23 mouse cellular contexts compared by ENCODE assay signal in genomic region chr17:13307852-13308251, GRCm38 (mm10). TPM values are rescaled to one million over a fixed set of nuclear protein-coding genes. Genes with fewer than 3 reads are reported as not detected.
DNase-seq lines count a peak whose midpoint lies in the region; ATAC-seq and TF ChIP-seq lines count a peak whose summit lies in the region.
"Not testable (repeated sequence)": the region's sequence is repeated elsewhere in the genome, so short reads cannot be mapped to it uniquely, and the experiment has no call there.
"Had no signal": no experiment of that assay in that cellular context is flagged by ENCODE, and none has a peak within 500 bp of the region (broad histone marks: within the 10 kb centered on the region; RNA-seq: fewer than 3 reads in every experiment).

No protein-coding gene starts in this region.

- peak; percentile 7 for DNase-seq in adipocyte (ENCODE audit: low spot score)
- DNase-seq in intestine, embryonic 14.5 days (ENCODE audit: low spot score): peak; percentile 24
- peak; percentile 47 for DNase-seq in kidney, adult 2 months
- DNase-seq in kidney, postnatal 14 days: peak; percentile 33
- not testable (repeated sequence) for DNase-seq in left cerebral cortex, adult 2 months (ENCODE audit: extremely low spot score in 1 of 2, low spot score in 2 of 2); midbrain, embryonic 11.5 days (ENCODE audit: low spot score, missing footprints)

- TF ChIP-seq CTCF in kidney, adult 2 months (conservative IDR thresholded peaks at IDR 0.05; ENCODE audit: insufficient read depth, insufficient read length, low read depth, low read length); small intestine, adult 2 months (IDR thresholded peaks at IDR 0.05; ENCODE audit: extremely low read depth, insufficient read length, insufficient replicate concordance, low read depth, low read length): not testable (repeated sequence)
- TF ChIP-seq CTCF in left cerebral cortex, adult 2 months (IDR thresholded peaks at IDR 0.05): peak; percentile 7

- 80% methylated on average over 5 of the region's 6 CpGs for WGBS in forebrain, embryonic 15.5 days
- WGBS in intestine, embryonic 14.5 days: 83% methylated on average over 5 of the region's 6 CpGs
- WGBS in kidney, adult 2 months: 58% methylated on average over 5 of the region's 6 CpGs
- WGBS in midbrain, embryonic 11.5 days: 79% methylated on average over 5 of the region's 6 CpGs
- WGBS in small intestine, adult 2 months: 44% methylated on average over 5 of the region's 6 CpGs

- peaks cover 16% of the 10 kb centered on the region for H3K9me3 ChIP-seq in forebrain, embryonic 15.5 days
- peaks cover 10% of the 10 kb centered on the region for H3K9me3 ChIP-seq in intestine, embryonic 14.5 days (ENCODE audit: control insufficient read depth, low read length)
- H3K9me3 ChIP-seq in midbrain, embryonic 11.5 days (ENCODE audit: control insufficient read depth, low read length): peaks cover 18% of the 10 kb centered on the region

- 0 out of 2 replicates have a peak, but pooled peaks have one; percentile 6 for ATAC-seq in forebrain, embryonic 15.5 days (replicated peaks)
- 0 out of 2 replicates have a peak, but pooled peaks have one; percentile 2 for ATAC-seq in intestine, embryonic 14.5 days (replicated peaks; ENCODE audit: low FRiP score, low TSS enrichment, low read depth)
- ATAC-seq in midbrain, embryonic 11.5 days (ENCODE audit: low FRiP score): peak; percentile 11; the same call in 1 of the 2 replicates

- H3K4me2 ChIP-seq in forebrain, embryonic 15.5 days (replicated peaks); intestine, embryonic 14.5 days (ENCODE audit: low read length); midbrain, embryonic 11.5 days: not testable (repeated sequence)

- H3K4me3 ChIP-seq in forebrain, embryonic 15.5 days; intestine, embryonic 14.5 days (ENCODE audit: low read depth, low read length); kidney, adult 2 months (ENCODE audit: insufficient read depth, low read depth, low read length); left cerebral cortex, adult 2 months; midbrain, embryonic 11.5 days (ENCODE audit: low read depth, low read length); small intestine, adult 2 months (ENCODE audit: low read depth, low read length): not testable (repeated sequence)

- not testable (repeated sequence) for H3K27ac ChIP-seq in forebrain, embryonic 15.5 days (replicated peaks); intestine, embryonic 14.5 days (ENCODE audit: low read depth); kidney, adult 2 months (ENCODE audit: insufficient read depth, low read depth, low read length); left cerebral cortex, adult 2 months; midbrain, embryonic 11.5 days (ENCODE audit: low read depth, low read length)
- peak overlapping the region; percentile 59 for H3K27ac ChIP-seq in small intestine, adult 2 months (ENCODE audit: insufficient read depth, low read depth, low read length)

- not testable (repeated sequence) for H3K27me3 ChIP-seq in forebrain, embryonic 15.5 days; intestine, embryonic 14.5 days (replicated peaks; ENCODE audit: control insufficient read depth, insufficient read depth, low read length); kidney, adult 2 months (replicated peaks; ENCODE audit: control insufficient read depth, insufficient read depth, low read length); midbrain, embryonic 11.5 days (ENCODE audit: control insufficient read depth, insufficient read depth, low read length); small intestine, adult 2 months (ENCODE audit: control insufficient read depth, insufficient read depth, low read length)

- not testable (repeated sequence) for H3K9ac ChIP-seq in forebrain, embryonic 15.5 days (replicated peaks); intestine, embryonic 14.5 days (ENCODE audit: low read length); midbrain, embryonic 11.5 days (ENCODE audit: low read length)

- intact Hi-C loops in left cerebral cortex, adult 2 months (cut with DNase I): not testable (repeated sequence)

- TF ChIP-seq POLR2A in kidney, adult 2 months (IDR thresholded peaks at IDR 0.05; ENCODE audit: low read depth, low read length); small intestine, adult 2 months (IDR thresholded peaks at IDR 0.05; ENCODE audit: low read depth, low read length): not testable (repeated sequence)

- H3K36me3 ChIP-seq in forebrain, embryonic 15.5 days; intestine, embryonic 14.5 days (ENCODE audit: control insufficient read depth, insufficient read depth, low read length); kidney, adult 2 months (ENCODE audit: control insufficient read depth, insufficient read depth, low read length); midbrain, embryonic 11.5 days (ENCODE audit: control insufficient read depth, insufficient read depth, low read length); small intestine, adult 2 months (ENCODE audit: control insufficient read depth, insufficient read depth, low read length): not testable (repeated sequence)

- not testable (repeated sequence) for H3K4me1 ChIP-seq in forebrain, embryonic 15.5 days; intestine, embryonic 14.5 days (replicated peaks; ENCODE audit: control insufficient read depth, insufficient read depth, low read length); kidney, adult 2 months (ENCODE audit: control insufficient read depth, insufficient read depth, low read length); midbrain, embryonic 11.5 days (ENCODE audit: control insufficient read depth, insufficient read depth, low read length); small intestine, adult 2 months (ENCODE audit: control insufficient read depth, insufficient read depth, insufficient read length, low read length)

RNA-seq across cellular contexts. Expression of gene Tcp10c, which starts 46.5 kb away (rescaled TPM):
- polyA plus RNA-seq in forebrain, embryonic 15.5 days (2015; fragmentation: Nextera tagmentation; extraction: Ambion mirVana): not detected in 2 replicates
- not detected in 2 replicates for polyA plus RNA-seq in intestine, embryonic 14.5 days (2014; fragmentation: Nextera tagmentation; extraction: Ambion mirVana)
- polyA plus RNA-seq in kidney, adult 2 months (2012; rRNA removed): 0.03 and 0.05 TPM in 2 replicates
- total RNA-seq in left cerebral cortex, adult 2 months (2021): not detected
- not detected in 2 replicates for polyA plus RNA-seq in midbrain, embryonic 11.5 days (2014; fragmentation: Nextera tagmentation; extraction: Ambion mirVana)
- polyA plus RNA-seq in small intestine, adult 2 months (2012; rRNA removed): not detected in 2 replicates
- total RNA-seq: adrenal gland, postnatal 4 days; gastrocnemius, postnatal 25 days; heart, adult 8-10 months; heart, postnatal 25 days; neutrophil, adult 5-6 weeks had no signal
- polyA plus RNA-seq: embryonic facial prominence, embryonic 11.5 days; forebrain, embryonic 10.5 days; heart, embryonic 14.5 days; hindbrain, embryonic 13.5 days; kidney, embryonic 14.5 days; limb, embryonic 15.5 days; liver, embryonic 14.5 days; lung, embryonic 15.5 days; midbrain, embryonic 10.5 days; spleen, adult 2 months had no signal
